Mouse (Mus musculus) layer of hippocampus, adult 9-11 months (tissue): Measurements from ENCODE around the gene Morc3.
A peak's percentile ranks its signal among the peaks of the same experiment; 100 is the strongest.
"Not testable (repeated sequence)": the region's sequence is repeated elsewhere in the genome, so short reads cannot be mapped to it uniquely, and the experiment has no call there.

Experiments used
- DNase-seq: peaks from one replicate; pipeline ENCODE4 v3.0.0; 2022

Gene Morc3

GRCm38 (mm10) chr16:93820040-93820439, 11.9 kb upstream of the Morc3 start:
- DNase-seq = no peak

DNA sequence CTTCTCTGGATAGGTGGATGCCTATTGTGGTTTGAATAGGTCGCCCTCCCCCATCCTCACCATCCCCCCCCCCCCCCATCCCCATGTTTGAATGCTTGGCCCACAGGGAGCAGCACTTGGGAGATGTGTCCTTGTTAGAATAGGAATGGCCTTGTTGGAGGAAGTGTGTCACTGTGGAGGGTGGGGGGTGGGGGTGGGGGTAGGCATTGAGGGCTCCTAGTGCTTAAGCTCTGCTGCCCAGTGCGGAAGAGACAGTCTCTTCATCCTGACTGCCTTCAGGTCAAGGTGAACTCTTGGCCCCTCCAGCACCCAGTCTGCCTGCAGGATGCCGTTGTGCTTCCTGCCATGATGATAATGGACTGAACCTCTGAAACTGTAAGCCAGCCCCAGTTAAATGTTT, 10.2 kb upstream of the Morc3 start:
- DNase-seq = no peak

DNA sequence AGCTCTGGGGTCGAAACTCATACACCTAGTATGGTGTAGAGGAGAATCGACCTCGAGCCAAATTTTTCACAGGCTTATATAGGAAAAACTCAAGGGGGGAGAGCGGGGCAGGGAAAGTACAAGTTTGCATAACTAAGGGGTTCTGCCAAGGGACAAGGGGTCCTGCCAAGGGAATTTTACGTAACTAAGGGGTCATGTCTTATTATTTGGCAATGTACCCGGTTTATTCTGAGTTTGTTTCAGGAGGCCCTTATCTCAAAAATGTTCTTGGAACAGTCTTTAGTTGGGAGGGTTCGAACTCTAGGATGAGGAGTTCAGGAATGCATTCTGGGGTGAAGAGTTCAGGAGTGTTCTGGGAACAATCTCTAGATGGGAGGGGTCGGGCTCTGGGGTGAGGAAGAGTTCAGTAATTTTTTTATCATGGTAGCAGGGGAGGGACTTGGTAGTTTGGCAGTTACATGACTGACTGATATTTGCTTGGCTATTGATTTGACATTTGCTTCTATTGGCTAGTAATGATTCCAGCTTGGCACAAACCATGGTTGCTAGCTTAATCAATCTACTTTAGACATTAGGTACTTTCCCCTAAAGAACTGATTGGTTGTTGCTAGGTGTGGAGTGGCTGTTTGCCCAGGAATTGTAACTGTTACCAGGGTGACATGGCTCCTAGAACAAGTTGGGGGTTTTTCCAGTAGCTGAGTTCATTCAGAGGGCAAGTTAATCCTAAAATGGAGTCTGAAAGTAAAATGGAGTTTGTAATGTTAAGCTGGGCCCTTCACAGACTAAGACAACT, 9.3 kb upstream of the Morc3 start:
- peak; percentile 52 for DNase-seq

GRCm38 (mm10) chr16:93824799-93825198, 7.1 kb upstream of the Morc3 start:
- DNase-seq = no peak

- DNase-seq = no peak
Observed at GRCm38 (mm10) chr16:93825463-93825862, 6.5 kb upstream of the Morc3 start.

- DNase-seq = no peak
Observed at GRCm38 (mm10) chr16:93826054-93826453, 5.9 kb upstream of the Morc3 start.

DNA sequence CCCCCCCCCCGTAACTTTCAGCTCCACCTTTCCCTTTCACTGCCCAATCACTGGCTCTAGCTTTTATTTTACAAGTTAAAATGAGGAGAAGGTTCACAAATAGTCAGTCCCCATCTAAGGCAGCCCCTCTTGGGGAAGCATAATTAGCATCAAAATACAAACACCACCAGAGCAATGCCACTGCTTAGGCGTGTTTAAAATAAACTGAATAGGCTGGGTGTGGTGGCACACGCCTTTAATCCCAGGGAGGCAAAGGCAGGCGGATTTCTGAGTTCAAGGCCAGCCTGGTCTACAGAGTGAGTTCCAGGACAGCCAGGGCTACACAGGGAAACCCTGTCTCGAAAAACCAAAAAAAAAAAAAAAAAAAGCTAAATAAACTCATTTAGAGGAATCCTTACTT, 5.4 kb upstream of the Morc3 start:
- DNase-seq = not testable (repeated sequence)

DNA sequence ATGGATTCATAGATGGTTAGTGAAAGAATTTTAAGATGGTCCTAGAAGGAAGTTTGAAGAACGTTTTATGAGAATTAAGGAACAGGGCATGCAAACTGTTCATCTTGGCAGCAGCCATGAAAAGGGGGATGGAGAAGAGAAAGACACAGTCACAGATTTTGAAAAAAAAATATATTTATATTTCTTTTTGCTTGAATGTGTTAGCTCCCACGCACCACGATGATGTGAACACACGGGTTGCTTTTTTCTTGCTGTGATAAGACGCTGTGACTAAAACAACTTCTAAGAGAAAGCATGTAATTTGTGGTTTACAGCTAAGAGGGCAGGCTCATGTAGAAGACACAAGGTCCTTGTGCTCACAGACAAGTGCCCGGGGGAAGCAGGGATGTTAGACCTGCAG, 5.0 kb upstream of the Morc3 start:
- no peak for DNase-seq

DNA sequence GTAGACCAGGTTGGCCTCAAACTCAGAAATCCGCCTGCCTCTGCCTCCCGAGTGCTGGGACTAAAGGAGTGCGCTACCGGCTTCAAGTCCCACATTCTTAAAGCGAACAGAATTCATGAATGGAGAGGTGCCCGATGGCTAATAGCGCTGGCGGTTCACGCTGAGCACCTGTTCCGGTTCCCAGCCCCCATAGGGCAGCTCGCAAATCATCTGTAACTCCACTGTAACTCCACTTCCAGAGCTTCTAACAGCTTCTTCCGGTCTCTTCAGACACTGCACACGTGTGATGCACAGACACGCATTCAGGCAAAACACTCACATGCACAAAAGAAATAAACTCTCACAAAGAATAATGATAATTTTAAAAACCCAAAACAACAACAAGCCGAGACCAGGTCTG, 2.4 kb upstream of the Morc3 start:
- no peak for DNase-seq

DNA sequence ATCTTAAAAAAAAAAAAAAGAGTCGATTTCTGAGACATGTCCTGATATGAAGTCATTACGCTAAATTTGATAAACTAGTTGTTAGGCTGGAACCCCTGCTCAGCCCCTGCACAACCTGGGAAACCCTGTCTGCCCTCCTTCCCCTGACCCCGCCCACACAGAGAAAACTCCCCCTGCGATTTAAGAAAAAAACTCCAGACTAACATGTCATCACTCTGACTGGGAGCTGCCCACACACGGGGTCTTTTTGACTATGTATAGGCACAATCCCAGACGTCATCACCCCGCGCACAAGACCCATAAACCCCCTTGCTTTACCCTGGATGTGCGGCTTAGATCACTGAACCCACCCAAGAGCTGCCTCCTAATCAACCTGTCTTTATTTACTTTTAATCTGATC, 1.9 kb upstream of the Morc3 start:
- DNase-seq = no peak

- no peak for DNase-seq
Observed at GRCm38 (mm10) chr16:93830916-93831315, 1.0 kb upstream of the Morc3 start.

DNA sequence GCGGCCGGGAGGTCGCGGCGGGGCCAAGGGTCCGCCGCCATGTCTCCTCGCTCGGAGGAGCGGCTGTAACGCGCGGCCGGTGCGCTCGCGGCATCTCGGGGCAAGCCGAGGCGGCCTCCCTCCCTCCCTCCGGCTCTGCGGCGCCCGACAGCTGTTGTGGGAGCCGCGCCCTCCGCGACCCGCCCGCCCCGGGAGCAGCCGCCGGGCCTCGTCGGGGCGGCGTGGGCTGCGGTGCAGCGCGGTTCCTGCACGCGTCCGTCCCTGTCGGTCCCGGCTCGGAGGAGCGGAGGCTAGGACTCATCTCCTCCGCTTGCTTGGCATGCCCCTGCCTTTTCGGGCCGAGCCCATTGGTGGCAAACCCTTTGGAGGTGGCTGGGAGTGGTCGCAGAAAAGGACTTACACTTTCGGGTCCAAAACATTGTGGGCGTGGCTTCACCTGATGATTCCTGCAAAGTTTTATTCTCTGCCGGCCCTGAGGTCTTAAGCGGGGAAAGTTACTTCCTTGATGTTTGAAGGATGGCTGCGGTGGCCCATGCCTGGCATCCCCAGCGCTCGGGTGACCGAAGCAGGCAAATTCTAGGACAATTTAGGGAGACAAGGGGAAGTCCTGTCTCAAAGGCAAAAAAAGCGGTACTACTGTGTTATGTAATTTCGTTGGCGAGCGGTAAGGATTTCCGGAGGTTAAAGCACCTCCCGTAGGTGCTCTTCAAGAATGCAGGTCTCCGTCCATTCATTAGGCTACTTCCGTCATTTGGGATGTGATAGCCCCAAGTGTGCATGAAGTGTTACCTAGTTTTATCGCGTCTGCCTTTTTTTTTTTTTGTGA, 743 bp downstream of the Morc3 start:
- peak; percentile 37 for DNase-seq

DNA sequence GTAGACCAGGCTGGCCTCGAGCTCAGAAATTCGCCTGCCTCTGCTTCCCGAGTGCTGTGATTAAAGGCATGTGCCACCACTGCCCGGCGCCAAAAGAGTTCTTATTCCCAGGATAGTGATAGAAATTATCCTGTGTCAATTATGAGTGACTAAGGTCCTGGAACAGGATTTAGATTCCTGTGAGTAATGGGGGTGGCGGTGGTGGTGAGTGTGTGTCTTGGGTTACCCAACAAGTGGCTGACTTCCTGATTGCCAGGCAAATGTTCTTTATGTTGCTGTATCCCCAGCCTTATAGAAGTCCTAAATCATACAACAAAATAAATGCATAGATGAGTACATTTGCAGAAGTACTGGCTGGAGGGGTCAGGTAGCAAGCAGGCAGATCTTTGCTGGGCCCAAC, 1.6 kb downstream of the Morc3 start:
- DNase-seq = no peak

- no peak for DNase-seq
Observed at GRCm38 (mm10) chr16:93834076-93834475, 2.2 kb downstream of the Morc3 start.

DNA sequence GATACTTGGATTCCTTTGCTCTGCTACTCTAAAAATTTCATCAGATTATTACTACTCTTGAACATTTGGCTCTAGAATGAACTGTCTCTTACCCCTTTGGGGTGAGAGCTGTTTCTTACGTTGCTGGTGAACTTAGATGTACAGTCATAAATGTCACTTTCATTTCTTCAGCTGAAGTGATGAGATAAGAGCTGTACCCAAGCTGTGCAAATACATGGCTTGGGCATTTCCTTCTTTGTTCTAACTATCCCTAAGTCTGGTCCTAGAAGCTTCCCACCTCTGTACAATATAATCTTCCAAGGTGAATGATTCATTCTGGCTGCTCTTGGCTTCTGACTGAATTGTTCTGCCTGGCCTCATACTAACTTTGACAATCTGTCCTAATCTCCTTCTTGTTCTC, 7.1 kb downstream of the Morc3 start:
- no peak for DNase-seq

DNA sequence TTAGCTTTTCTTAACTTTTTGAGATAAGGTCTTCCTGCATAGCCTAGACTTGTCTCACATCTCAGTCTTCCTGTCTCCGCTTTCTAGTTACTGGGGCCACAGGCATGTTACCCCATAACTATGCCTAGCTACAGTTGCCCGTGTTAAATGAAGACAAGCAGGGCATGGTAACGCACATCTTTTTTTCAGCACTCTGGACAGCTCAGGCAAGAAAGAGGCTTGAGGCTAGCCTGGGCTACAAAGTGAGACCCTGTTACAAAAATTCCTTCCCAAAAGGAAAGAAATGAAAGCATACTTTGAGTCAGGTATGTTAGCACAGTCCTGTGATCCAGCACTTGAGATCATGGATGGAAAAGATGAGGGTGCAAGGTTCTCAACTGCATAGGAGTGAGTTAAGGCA, 18.6 kb downstream of the Morc3 start:
- DNase-seq = no peak

- DNase-seq = no peak
Observed at GRCm38 (mm10) chr16:93859967-93860366, 28.0 kb downstream of the Morc3 start.

GRCm38 (mm10) chr16:93860686-93861085, 28.8 kb downstream of the Morc3 start:
- DNase-seq = no peak

DNA sequence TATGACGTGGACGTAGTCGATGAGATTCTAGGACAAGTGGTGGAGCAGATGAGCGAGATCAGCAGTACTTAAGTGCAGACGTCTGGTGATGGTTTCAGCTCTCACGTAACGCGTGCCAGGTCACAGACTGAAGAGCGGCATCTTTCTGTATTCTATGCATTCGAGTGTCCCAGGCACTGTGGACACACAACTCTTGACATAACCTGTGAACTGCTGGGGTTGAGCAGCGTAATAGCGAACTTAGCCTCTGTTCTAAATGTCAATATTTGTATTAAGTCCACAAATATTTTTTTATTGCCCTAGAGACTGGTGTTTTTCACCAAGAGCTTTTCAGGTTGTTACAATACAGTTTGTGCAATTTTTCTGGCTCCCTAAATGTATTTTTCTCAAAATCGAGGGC, 42.9 kb downstream of the Morc3 start:
- no peak for DNase-seq

DNA sequence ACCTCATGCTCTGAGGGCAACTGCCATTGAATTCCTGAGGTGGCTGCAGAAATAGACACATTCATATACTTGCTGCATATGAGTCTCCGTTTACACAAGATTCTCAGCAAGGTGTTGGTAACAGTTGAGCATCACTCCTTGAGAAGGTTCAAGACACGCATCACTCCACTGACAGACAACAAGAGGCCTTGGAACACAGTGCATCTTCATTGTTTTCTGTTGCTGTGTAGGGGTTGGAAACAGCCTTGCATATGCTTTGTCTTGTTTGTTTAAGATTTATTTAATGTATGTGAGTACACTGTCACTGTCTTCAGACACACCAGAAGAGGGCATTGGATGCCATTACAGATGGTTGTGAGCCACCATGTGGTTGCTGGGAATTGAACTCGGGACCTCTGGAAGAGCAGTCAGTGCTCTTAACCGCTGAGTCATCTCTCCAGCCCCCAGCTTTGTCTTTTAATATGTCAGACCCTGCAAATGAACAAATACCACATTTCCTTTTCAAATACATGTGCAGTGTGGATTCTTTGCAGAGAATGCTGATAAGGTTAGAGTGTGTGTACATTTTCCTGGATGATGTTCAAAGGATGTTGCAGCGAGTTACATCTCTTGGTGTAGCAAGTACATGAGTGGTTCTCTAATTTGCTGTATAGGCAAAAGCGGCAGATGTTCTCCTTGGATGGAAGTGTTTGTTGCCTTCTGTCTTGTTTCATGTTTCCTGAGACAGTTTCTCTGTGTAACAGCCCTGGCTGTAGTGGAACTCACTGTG, 45.9 kb downstream of the Morc3 start:
- DNase-seq = no peak

DNA sequence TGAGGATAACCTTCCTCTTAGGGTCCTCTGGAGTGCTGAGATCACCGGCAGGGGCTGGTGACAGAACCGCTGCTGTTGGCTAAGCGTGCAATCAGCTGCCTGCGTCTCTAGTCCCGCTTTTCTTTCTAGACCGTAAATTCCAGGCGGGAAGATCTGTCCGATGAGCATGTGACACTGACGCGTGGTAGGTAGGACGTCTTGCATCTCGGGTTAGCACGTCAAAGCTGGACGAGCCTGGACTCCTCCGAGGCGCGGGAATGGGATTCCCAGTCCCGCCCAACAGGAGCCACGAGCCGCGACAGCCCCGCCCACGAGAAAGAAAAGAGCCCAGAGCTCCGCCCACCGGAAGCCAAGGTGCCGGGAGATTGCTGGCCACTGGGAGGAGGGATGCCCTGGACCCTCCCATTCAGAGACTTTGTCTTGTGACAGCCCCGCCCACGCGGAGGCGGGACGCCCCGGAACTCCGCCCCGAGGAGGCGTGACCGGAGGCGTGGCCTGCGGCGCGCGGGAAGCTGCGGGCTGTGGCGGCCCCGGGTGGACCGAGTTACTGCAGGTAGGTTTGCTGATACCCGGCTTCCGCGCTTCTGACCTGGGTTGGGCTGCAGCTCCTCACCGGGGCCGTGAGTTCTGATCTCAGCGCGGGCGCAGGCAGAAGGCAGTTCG, 51.6 kb downstream of the Morc3 start, which contains the start of gene Chaf1b:
Chaf1b (plus strand) TSS at position 479 of the 663 bp plus-strand sequence.
- DNase-seq = peak; percentile 97

DNA sequence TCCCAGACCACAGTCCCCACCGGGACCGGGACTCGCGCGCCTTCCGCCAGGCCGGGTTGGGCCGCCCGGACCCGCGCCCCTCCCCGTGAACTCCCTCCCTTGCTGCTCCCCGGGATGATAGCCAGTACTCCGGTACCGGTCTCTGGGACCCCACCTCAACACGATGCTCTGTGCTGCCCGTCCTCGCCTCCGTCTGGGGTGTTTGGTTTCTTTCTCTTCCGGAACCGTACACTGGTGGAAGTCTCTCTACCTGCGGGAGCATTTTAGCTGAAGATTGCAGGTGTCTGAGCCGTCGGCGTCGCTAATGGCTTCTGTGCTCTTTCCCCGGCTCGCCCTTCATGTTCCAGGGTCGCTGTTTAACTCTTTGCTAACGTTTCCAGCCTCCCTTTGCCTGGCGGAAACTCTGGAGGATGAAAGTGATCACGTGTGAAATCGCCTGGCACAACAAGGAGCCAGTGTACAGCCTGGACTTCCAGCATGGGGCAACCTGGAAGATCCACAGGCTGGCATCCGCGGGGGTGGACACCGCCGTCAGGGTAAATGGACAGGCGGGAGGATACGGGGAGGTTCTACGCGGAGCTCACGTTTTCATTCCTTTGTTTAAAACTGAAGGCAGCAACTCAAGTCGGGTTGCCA, 52.3 kb downstream of the Morc3 start:
- no peak for DNase-seq
